Mouse (Mus musculus) C2C12 (cell line): ENCODE measurements around the gene Pdzrn3. TPM values are rescaled to one million over a fixed set of nuclear protein-coding genes. Genes with fewer than 3 reads are reported as not detected.

Experiments
- H3K27me3 ChIP-seq: one replicate; pipeline ENCODE4 v1.6.1; 2011; ENCODE audit not compliant: control insufficient read depth, insufficient read depth, insufficient read length
- H3K36me3 ChIP-seq: one replicate; pipeline ENCODE4 v1.6.1; 2011; ENCODE audit not compliant: control insufficient read depth, insufficient read depth
- H3K4me3 ChIP-seq: one replicate; pipeline ENCODE4 v1.5.1; 2011; ENCODE audit warnings: mild to moderate bottlenecking, control low read depth; ENCODE audit not compliant: poor library complexity, insufficient read depth, severe bottlenecking
- H3K79me2 ChIP-seq: one replicate; pipeline ENCODE4 v1.6.1; 2011; ENCODE audit not compliant: control insufficient read depth, insufficient read depth
- H3K79me3 ChIP-seq: one replicate; pipeline ENCODE4 v1.6.1; 2011; ENCODE audit warnings: low read depth, control low read depth
- H3ac ChIP-seq: one replicate; pipeline ENCODE3; 2011; ENCODE audit warnings: low read depth; ENCODE audit not compliant: control insufficient read depth, insufficient read length
- CEBPB ChIP-seq: IDR thresholded peaks from one replicate; pipeline ENCODE4 v1.6.1; 2011; ENCODE audit warnings: low read depth, mild to moderate bottlenecking, control low read depth, moderate library complexity
- CTCF ChIP-seq: IDR thresholded peaks from one replicate; pipeline ENCODE4 v1.5.1; 2011; ENCODE audit not compliant: control insufficient read depth, insufficient read depth, insufficient read length
- FOSL1 ChIP-seq: IDR thresholded peaks from one replicate; pipeline ENCODE4 v1.8.0; 2011; ENCODE audit warnings: mild to moderate bottlenecking, low read length; ENCODE audit not compliant: poor library complexity, insufficient read depth, severe bottlenecking
- MAX ChIP-seq: IDR thresholded peaks from one replicate; pipeline ENCODE4 v1.6.1; 2011; ENCODE audit warnings: mild to moderate bottlenecking, control low read depth
- MYOD1 ChIP-seq: IDR thresholded peaks from one replicate; pipeline ENCODE4 v1.6.1; 2011; ENCODE audit warnings: low read depth; ENCODE audit not compliant: control insufficient read depth, insufficient read length
- MYOG ChIP-seq: IDR thresholded peaks from one replicate; pipeline ENCODE4 v1.6.1; 2011; ENCODE audit not compliant: control insufficient read depth, insufficient read length; ENCODE audit errors: extremely low read depth
- USF1 ChIP-seq: IDR thresholded peaks from one replicate; pipeline ENCODE4 v1.6.1; 2011; ENCODE audit warnings: low read depth, mild to moderate bottlenecking, control low read depth, moderate library complexity
- polyA plus RNA-seq: library from polyadenylated mRNA; unstranded; fragments of >200 nt; fragmentation: generic; extraction: Trizol; gene quantifications from one replicate; pipeline ENCODE4 v1.2.1, GENCODE M21; 2012; ENCODE audit warnings: missing spikeins

Gene Pdzrn3
- polyA plus RNA-seq, 1 experiment: 10.5 TPM

GRCm38 (mm10) chr6:101254652-101255051 is 123.0 kb downstream of the Pdzrn3 start:
- Histone ChIP-seq H3K4me3 (no peak overlapping the region), H3K27me3 (no peaks in the 10 kb centered on the region), H3K79me2 (no peaks in the 10 kb centered on the region), H3K79me3 (no peaks in the 10 kb centered on the region), H3K36me3 (no peaks in the 10 kb centered on the region), H3ac (no peak overlapping the region)
- TF ChIP-seq USF1 (no peak), CTCF (no peak), FOSL1 (no peak), MYOD1 (no peak), CEBPB (no peak), MAX (no peak), MYOG (no peak)

GRCm38 (mm10) chr6:101251916-101252603 is 125.6 kb downstream of the Pdzrn3 start:
- no peak overlapping the region for H3K4me3 ChIP-seq

GRCm38 (mm10) chr6:101251160-101251559 is 126.5 kb downstream of the Pdzrn3 start:
- Histone ChIP-seq H3ac (no peak overlapping the region), H3K79me3 (no peaks in the 10 kb centered on the region), H3K79me2 (no peaks in the 10 kb centered on the region), H3K36me3 (no peaks in the 10 kb centered on the region), H3K27me3 (no peaks in the 10 kb centered on the region), H3K4me3 (no peak overlapping the region)
- TF ChIP-seq MYOD1 (no peak), MYOG (no peak), CEBPB (no peak), FOSL1 (no peak), USF1 (no peak), MAX (no peak), CTCF (no peak)

More at GRCm38 (mm10) chr6:101251916-101252603, 125.6 kb downstream of the Pdzrn3 start:
- no peak overlapping the region for H3ac ChIP-seq
- no peaks in the 10 kb centered on the region for H3K79me3 ChIP-seq
- no peaks in the 10 kb centered on the region for H3K36me3 ChIP-seq
- TF ChIP-seq FOSL1 (no peak), USF1 (no peak), MAX (no peak), MYOD1 (no peak), CTCF (no peak), CEBPB (no peak), MYOG (no peak)
- no peaks in the 10 kb centered on the region for H3K27me3 ChIP-seq
- H3K79me2 ChIP-seq: no peaks in the 10 kb centered on the region

- no peaks in the 10 kb centered on the region for H3K79me3 ChIP-seq
- no peaks in the 10 kb centered on the region for H3K79me2 ChIP-seq
- H3K27me3 ChIP-seq: no peaks in the 10 kb centered on the region
- H3K36me3 ChIP-seq: no peaks in the 10 kb centered on the region
- H3K4me3 ChIP-seq: no peak overlapping the region
- no peak overlapping the region for H3ac ChIP-seq
- TF ChIP-seq MYOG (no peak), FOSL1 (no peak), CEBPB (no peak), USF1 (no peak), CTCF (no peak), MYOD1 (no peak), MAX (no peak)
These were observed 131.6 kb downstream of the Pdzrn3 start for GRCm38 (mm10) chr6:101246137-101246536.

GRCm38 (mm10) chr6:101244355-101244754 is 133.3 kb downstream of the Pdzrn3 start:
- Histone ChIP-seq H3K36me3 (no peaks in the 10 kb centered on the region), H3K27me3 (no peaks in the 10 kb centered on the region), H3K79me3 (no peaks in the 10 kb centered on the region), H3K79me2 (no peaks in the 10 kb centered on the region), H3K4me3 (no peak overlapping the region), H3ac (no peak overlapping the region)
- TF ChIP-seq MYOG (no peak), USF1 (no peak), MYOD1 (no peak), CTCF (no peak), MAX (no peak), FOSL1 (no peak)
